Mouse (Mus musculus): ENCODE measurements around the gene Smg6. TPM values are rescaled to one million over a fixed set of nuclear protein-coding genes. Genes with fewer than 3 reads are reported as not detected.

Gene Smg6
- polyA plus RNA-seq, 1 experiment from 2014 or later = 12.9 TPM

- Histone ChIP-seq H3K9me3 (replicated peaks; ENCODE audit: control insufficient read depth, low read length) (no peaks in the 10 kb centered on the region), H3K9ac (ENCODE audit: low read length) (no peak overlapping the region), H3K4me3 (ENCODE audit: low read depth, low read length) (no peak overlapping the region), H3K27ac (ENCODE audit: low read depth, low read length) (no peak overlapping the region), H3K4me1 (ENCODE audit: control insufficient read depth, insufficient read depth, low read length) (no peaks in the 10 kb centered on the region), H3K36me3 (ENCODE audit: control insufficient read depth, insufficient read depth, low read length) (peaks cover 11% of the 10 kb centered on the region; the same call in 1 of the 2 replicates), H3K4me2 (ENCODE audit: low read length) (no peak overlapping the region), H3K27me3 (replicated peaks; ENCODE audit: control insufficient read depth, insufficient read depth, low read length) (no peaks in the 10 kb centered on the region)
- WGBS = 90% methylated on average over 3 of the region's 3 CpGs
- ATAC-seq = no peak
- no peak for DNase-seq (ENCODE audit: low spot score)
Observed at GRCm38 (mm10) chr11:74976835-74977687, 51.4 kb downstream of the Smg6 start.

- H3K9me3 ChIP-seq (replicated peaks; ENCODE audit: control insufficient read depth, low read length) = no peaks in the 10 kb centered on the region
- H3K4me1 ChIP-seq (ENCODE audit: control insufficient read depth, insufficient read depth, low read length) = no peaks in the 10 kb centered on the region
- H3K27ac ChIP-seq (ENCODE audit: low read depth, low read length) = no peak overlapping the region
- no peak overlapping the region for H3K4me2 ChIP-seq (ENCODE audit: low read length)
- ATAC-seq = 0 out of 2 replicates have a peak, but pooled peaks have one; percentile 18
- 41% methylated on average over 2 of the region's 2 CpGs for WGBS
- H3K36me3 ChIP-seq (ENCODE audit: control insufficient read depth, insufficient read depth, low read length) = peaks cover 22% of the 10 kb centered on the region
- H3K27me3 ChIP-seq (replicated peaks; ENCODE audit: control insufficient read depth, insufficient read depth, low read length) = no peaks in the 10 kb centered on the region
- H3K4me3 ChIP-seq (ENCODE audit: low read depth, low read length) = no peak overlapping the region
- no peak overlapping the region for H3K9ac ChIP-seq (ENCODE audit: low read length)
- peak; percentile 77 for DNase-seq (ENCODE audit: low spot score)
Observed at GRCm38 (mm10) chr11:74981464-74981863, 55.8 kb downstream of the Smg6 start.

- Histone ChIP-seq H3K4me1 (ENCODE audit: control insufficient read depth, insufficient read depth, low read length) (no peaks in the 10 kb centered on the region), H3K36me3 (ENCODE audit: control insufficient read depth, insufficient read depth, low read length) (peaks cover 22% of the 10 kb centered on the region), H3K4me2 (ENCODE audit: low read length) (no peak overlapping the region), H3K9me3 (replicated peaks; ENCODE audit: control insufficient read depth, low read length) (no peaks in the 10 kb centered on the region), H3K27me3 (replicated peaks; ENCODE audit: control insufficient read depth, insufficient read depth, low read length) (no peaks in the 10 kb centered on the region), H3K27ac (ENCODE audit: low read depth, low read length) (no peak overlapping the region), H3K9ac (ENCODE audit: low read length) (no peak overlapping the region), H3K4me3 (ENCODE audit: low read depth, low read length) (no peak overlapping the region)
- ATAC-seq = no peak
- DNase-seq (ENCODE audit: low spot score) = no peak
Observed at GRCm38 (mm10) chr11:74982241-74982640, 56.6 kb downstream of the Smg6 start.

GRCm38 (mm10) chr11:74988162-74988561, 62.5 kb downstream of the Smg6 start:
- WGBS = 53% methylated on average over 5 of the region's 5 CpGs
- DNase-seq (ENCODE audit: low spot score) = peak; percentile 15
- H3K4me1 ChIP-seq (ENCODE audit: control insufficient read depth, insufficient read depth, low read length) = no peaks in the 10 kb centered on the region
- H3K9ac ChIP-seq (ENCODE audit: low read length) = no peak overlapping the region
- ATAC-seq = no peak
- H3K4me3 ChIP-seq (ENCODE audit: low read depth, low read length) = no peak overlapping the region
- H3K36me3 ChIP-seq (ENCODE audit: control insufficient read depth, insufficient read depth, low read length) = peaks cover 34% of the 10 kb centered on the region
- no peak overlapping the region for H3K27ac ChIP-seq (ENCODE audit: low read depth, low read length)
- H3K4me2 ChIP-seq (ENCODE audit: low read length) = no peak overlapping the region
- no peaks in the 10 kb centered on the region for H3K9me3 ChIP-seq (replicated peaks; ENCODE audit: control insufficient read depth, low read length)
- no peaks in the 10 kb centered on the region for H3K27me3 ChIP-seq (replicated peaks; ENCODE audit: control insufficient read depth, insufficient read depth, low read length)

GRCm38 (mm10) chr11:74989047-74989446, 63.4 kb downstream of the Smg6 start:
- H3K36me3 ChIP-seq (ENCODE audit: control insufficient read depth, insufficient read depth, low read length) = peaks cover 29% of the 10 kb centered on the region
- DNase-seq (ENCODE audit: low spot score) (no peak), ATAC-seq (no peak)
- 81% methylated on average over 2 of the region's 2 CpGs for WGBS
- no peaks in the 10 kb centered on the region for H3K4me1 ChIP-seq (ENCODE audit: control insufficient read depth, insufficient read depth, low read length)
- H3K27ac ChIP-seq (ENCODE audit: low read depth, low read length) = no peak overlapping the region
- no peak overlapping the region for H3K4me2 ChIP-seq (ENCODE audit: low read length)
- H3K27me3 ChIP-seq (replicated peaks; ENCODE audit: control insufficient read depth, insufficient read depth, low read length) = no peaks in the 10 kb centered on the region
- H3K4me3 ChIP-seq (ENCODE audit: low read depth, low read length) = no peak overlapping the region
- no peak overlapping the region for H3K9ac ChIP-seq (ENCODE audit: low read length)
- no peaks in the 10 kb centered on the region for H3K9me3 ChIP-seq (replicated peaks; ENCODE audit: control insufficient read depth, low read length)

GRCm38 (mm10) chr11:74990501-74990900, 64.9 kb downstream of the Smg6 start:
- H3K27me3 ChIP-seq (replicated peaks; ENCODE audit: control insufficient read depth, insufficient read depth, low read length) = no peaks in the 10 kb centered on the region
- H3K9me3 ChIP-seq (replicated peaks; ENCODE audit: control insufficient read depth, low read length) = no peaks in the 10 kb centered on the region
- 92% methylated on average over 5 of the region's 5 CpGs for WGBS
- no peak for ATAC-seq
- peaks cover 33% of the 10 kb centered on the region for H3K36me3 ChIP-seq (ENCODE audit: control insufficient read depth, insufficient read depth, low read length)
- H3K4me3 ChIP-seq (ENCODE audit: low read depth, low read length) = no peak overlapping the region
- H3K27ac ChIP-seq (ENCODE audit: low read depth, low read length) = no peak overlapping the region
- DNase-seq (ENCODE audit: low spot score) = no peak
- H3K4me2 ChIP-seq (ENCODE audit: low read length) = no peak overlapping the region
- H3K9ac ChIP-seq (ENCODE audit: low read length) = no peak overlapping the region
- H3K4me1 ChIP-seq (ENCODE audit: control insufficient read depth, insufficient read depth, low read length) = no peaks in the 10 kb centered on the region

- Histone ChIP-seq H3K4me2 (ENCODE audit: low read length) (no peak overlapping the region), H3K36me3 (ENCODE audit: control insufficient read depth, insufficient read depth, low read length) (peaks cover 33% of the 10 kb centered on the region), H3K4me3 (ENCODE audit: low read depth, low read length) (no peak overlapping the region), H3K9ac (ENCODE audit: low read length) (no peak overlapping the region), H3K27me3 (replicated peaks; ENCODE audit: control insufficient read depth, insufficient read depth, low read length) (no peaks in the 10 kb centered on the region), H3K9me3 (replicated peaks; ENCODE audit: control insufficient read depth, low read length) (no peaks in the 10 kb centered on the region), H3K27ac (ENCODE audit: low read depth, low read length) (no peak overlapping the region), H3K4me1 (ENCODE audit: control insufficient read depth, insufficient read depth, low read length) (no peaks in the 10 kb centered on the region)
- DNase-seq (ENCODE audit: low spot score) (no peak), ATAC-seq (no peak)
- 100% methylated on average over 1 of the region's 1 CpGs for WGBS
Observed at GRCm38 (mm10) chr11:74991290-74991689, 65.7 kb downstream of the Smg6 start.

GRCm38 (mm10) chr11:74992427-74992987, 66.9 kb downstream of the Smg6 start:
- no peaks in the 10 kb centered on the region for H3K9me3 ChIP-seq (replicated peaks; ENCODE audit: control insufficient read depth, low read length)
- no peaks in the 10 kb centered on the region for H3K27me3 ChIP-seq (replicated peaks; ENCODE audit: control insufficient read depth, insufficient read depth, low read length)
- no peak overlapping the region for H3K4me3 ChIP-seq (ENCODE audit: low read depth, low read length)
- peaks cover 33% of the 10 kb centered on the region for H3K36me3 ChIP-seq (ENCODE audit: control insufficient read depth, insufficient read depth, low read length)
- H3K27ac ChIP-seq (ENCODE audit: low read depth, low read length) = no peak overlapping the region
- no peak for ATAC-seq
- DNase-seq (ENCODE audit: low spot score) = no peak
- no peaks in the 10 kb centered on the region for H3K4me1 ChIP-seq (ENCODE audit: control insufficient read depth, insufficient read depth, low read length)
- no peak overlapping the region for H3K4me2 ChIP-seq (ENCODE audit: low read length)
- H3K9ac ChIP-seq (ENCODE audit: low read length) = no peak overlapping the region
- WGBS = 90% methylated on average over 9 of the region's 9 CpGs

GRCm38 (mm10) chr11:74994141-74994540, 68.5 kb downstream of the Smg6 start:
- 88% methylated on average over 1 of the region's 1 CpGs for WGBS
- H3K27me3 ChIP-seq (replicated peaks; ENCODE audit: control insufficient read depth, insufficient read depth, low read length) = no peaks in the 10 kb centered on the region
- no peak overlapping the region for H3K9ac ChIP-seq (ENCODE audit: low read length)
- DNase-seq (ENCODE audit: low spot score) (no peak), ATAC-seq (no peak)
- no peaks in the 10 kb centered on the region for H3K9me3 ChIP-seq (replicated peaks; ENCODE audit: control insufficient read depth, low read length)
- no peak overlapping the region for H3K4me2 ChIP-seq (ENCODE audit: low read length)
- H3K4me3 ChIP-seq (ENCODE audit: low read depth, low read length) = no peak overlapping the region
- H3K27ac ChIP-seq (ENCODE audit: low read depth, low read length) = no peak overlapping the region
- H3K4me1 ChIP-seq (ENCODE audit: control insufficient read depth, insufficient read depth, low read length) = no peaks in the 10 kb centered on the region
- H3K36me3 ChIP-seq (ENCODE audit: control insufficient read depth, insufficient read depth, low read length) = peaks cover 37% of the 10 kb centered on the region

Measured in forebrain, embryonic 14.5 days (tissue).